Mouse (Mus musculus): ENCODE data around the gene Zfp804a.

Gene Zfp804a

DNA sequence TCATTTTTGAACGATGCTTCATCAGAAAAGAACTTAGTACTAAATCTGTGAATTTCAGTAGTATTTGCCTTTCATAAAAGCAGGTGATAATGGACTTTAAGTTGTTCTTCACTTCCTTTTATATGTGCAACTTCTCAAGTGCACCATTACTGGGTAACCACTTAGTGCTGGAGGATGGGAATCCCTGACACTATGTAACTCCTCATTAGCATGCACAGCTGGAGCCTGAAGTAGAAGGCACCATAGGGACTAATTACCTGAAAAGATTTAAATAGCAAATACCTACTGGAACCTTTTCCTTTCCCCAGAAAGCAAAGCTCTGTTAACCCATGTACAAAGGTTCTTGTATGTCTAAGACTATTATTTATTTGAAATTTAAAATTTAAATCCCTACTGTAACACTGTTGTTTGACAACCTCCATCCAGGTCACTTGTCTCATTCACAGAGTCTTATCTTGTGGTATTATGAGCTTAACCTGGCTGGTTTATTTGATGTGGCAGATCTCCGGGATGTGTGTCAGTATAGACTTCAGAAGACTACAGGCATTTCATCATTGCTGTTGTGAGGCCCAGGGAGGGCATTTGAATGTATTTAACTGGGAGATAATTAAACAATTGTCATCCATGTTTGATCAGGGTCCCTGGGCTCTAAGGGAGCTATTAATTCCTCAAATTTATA, 229.7 kb downstream of the Zfp804a start:
- DNase-seq: no peak

DNA sequence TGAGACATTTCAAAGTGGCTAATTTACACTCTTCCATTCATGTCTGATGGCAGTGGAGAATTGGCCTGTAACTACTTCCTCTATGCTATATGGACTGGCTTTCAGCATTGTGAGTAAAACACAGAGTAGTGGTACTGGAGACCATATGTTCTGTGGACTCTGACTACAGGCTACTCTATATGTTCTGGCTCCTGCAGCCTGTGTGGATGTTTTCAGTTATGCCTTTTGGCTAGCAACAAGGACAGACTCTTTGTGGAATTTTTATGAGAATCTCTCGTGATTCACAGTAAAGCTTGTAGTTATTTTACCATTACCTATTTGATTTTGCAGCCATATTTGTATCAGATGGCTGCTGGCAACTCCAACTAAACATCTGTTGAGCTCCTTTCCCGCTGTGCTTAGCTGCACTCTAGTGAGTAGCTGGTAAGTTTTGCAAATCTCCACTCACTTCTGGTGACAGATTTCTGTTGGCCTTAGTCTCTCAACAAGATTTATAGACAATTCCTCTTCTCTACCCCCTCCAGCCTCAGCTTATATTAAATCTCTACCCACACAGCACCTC, 242.0 kb downstream of the Zfp804a start:
- no peak for DNase-seq

Data from cerebellum, adult 11 months (tissue).